Mouse (Mus musculus): ENCODE data around the gene Rasa4. TPM values are rescaled to one million over a fixed set of nuclear protein-coding genes. Genes with fewer than 3 reads are reported as not detected.
"Not testable (repeated sequence)": the region's sequence is repeated elsewhere in the genome, so short reads cannot be mapped to it uniquely, and the experiment has no call there.

Gene Rasa4
- total and polyA plus RNA-seq, 2 experiments from 2014 or later = 26.8 to 30.6 TPM

DNA sequence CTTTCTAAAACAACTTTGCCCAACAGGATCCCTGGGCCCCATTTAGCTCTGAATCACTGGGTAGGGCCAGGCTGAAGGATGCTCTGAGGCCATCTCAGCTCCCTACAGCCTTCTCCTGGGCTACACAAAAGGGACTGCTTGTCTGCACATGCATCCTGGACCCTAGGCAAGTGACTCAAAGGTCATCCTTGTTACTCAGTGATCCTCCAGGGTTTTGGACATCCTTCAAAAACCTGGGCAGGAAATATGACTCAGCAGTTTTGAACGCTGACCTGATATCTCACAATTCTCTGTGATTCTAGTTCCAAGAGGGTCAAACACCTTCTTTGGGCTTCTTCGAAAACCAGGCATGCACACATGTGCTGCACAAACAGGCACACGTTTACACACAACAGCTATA lies 25.3 kb downstream of the Rasa4 start:
- Histone ChIP-seq H3K9ac (replicated peaks; ENCODE audit: low read length, poor library complexity, severe bottlenecking) (no peak overlapping the region), H3K4me2 (ENCODE audit: low read depth, low read length, poor library complexity, severe bottlenecking) (no peak overlapping the region), H3K4me3 (ENCODE audit: low read depth, low read length) (no peak overlapping the region), H3K9me3 (ENCODE audit: low read length) (no peaks in the 10 kb centered on the region), H3K27ac (ENCODE audit: low read depth, low read length) (no peak overlapping the region), H3K4me1 (ENCODE audit: insufficient read depth, low read length) (no peaks in the 10 kb centered on the region), H3K36me3 (ENCODE audit: insufficient read depth, low read length) (0 out of 2 replicates have a peak, but pooled peaks cover 6% of the 10 kb centered on the region), H3K27me3 (ENCODE audit: insufficient read depth, low read length) (no peaks in the 10 kb centered on the region)
- WGBS = 77% methylated on average over 3 of the region's 3 CpGs
- no peak for TF ChIP-seq CTCF (IDR thresholded peaks at IDR 0.05)
- ATAC-seq (ENCODE audit: low FRiP score) = no peak
- no peak for DNase-seq (ENCODE audit: low spot score)

- H3K9ac ChIP-seq (replicated peaks; ENCODE audit: low read length, poor library complexity, severe bottlenecking); DNase-seq (ENCODE audit: low spot score); H3K9me3 ChIP-seq (ENCODE audit: low read length); H3K27ac ChIP-seq (ENCODE audit: low read depth, low read length); H3K4me3 ChIP-seq (ENCODE audit: low read depth, low read length); ATAC-seq (ENCODE audit: low FRiP score); H3K36me3 ChIP-seq (ENCODE audit: insufficient read depth, low read length); H3K27me3 ChIP-seq (ENCODE audit: insufficient read depth, low read length); H3K4me1 ChIP-seq (ENCODE audit: insufficient read depth, low read length); H3K4me2 ChIP-seq (ENCODE audit: low read depth, low read length, poor library complexity, severe bottlenecking): not testable (repeated sequence)
- 48% methylated on average over 4 of the region's 4 CpGs for WGBS
These were observed 29.8 kb downstream of the Rasa4 start for GRCm38 (mm10) chr5:136113546-136113945.

DNA sequence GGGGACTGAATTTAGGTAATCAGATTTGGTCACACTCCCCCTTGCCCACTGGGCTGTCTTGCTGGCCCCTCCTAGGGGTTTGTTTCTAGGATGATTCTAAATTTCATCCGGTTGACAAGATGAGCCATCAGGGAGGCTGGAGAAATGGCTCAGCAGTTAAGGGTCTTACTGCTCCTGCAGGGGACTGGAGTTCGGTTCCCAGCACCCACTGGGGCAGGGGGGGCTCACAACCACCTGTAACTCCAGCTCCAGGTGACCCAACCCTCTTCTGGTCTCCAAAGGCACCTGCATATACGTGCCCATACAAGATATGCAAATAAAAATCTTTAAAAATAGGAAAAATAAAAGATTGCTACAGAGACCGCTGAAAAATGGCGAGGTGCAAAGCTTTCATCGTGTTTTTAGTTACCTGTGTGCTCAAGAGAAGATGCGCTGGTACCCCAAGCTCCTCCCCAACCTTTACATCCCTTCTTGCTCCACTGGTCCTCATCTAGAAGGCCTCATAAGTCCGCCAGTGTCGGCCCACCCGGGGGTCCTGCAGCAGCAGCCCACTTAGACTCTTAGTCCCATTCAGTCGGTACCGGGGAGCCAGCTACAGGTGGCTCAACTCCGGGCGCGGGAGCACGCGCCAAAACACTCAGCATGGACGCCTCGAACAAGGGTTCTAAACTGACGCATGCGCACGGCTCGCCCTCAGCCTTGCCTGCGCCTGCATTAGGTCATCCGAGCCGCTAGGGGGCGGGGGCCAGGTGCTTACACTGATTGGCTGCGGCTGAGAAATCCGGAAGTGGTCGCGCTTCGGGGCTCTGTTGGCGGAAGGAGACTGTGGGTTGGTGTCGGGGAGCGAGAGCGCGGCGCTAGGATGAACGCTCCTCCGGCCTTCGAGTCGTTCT lies 32.4 kb downstream of the Rasa4 start, which contains the start of gene Polr2j:
Gene Polr2j (plus strand): TSS at position 741 of the 893 bp plus-strand sequence.
- peak within 1 kb of the TSS; percentile 88 for H3K9ac ChIP-seq (replicated peaks; ENCODE audit: low read length, poor library complexity, severe bottlenecking)
- peak; percentile 100 for TF ChIP-seq CTCF (IDR thresholded peaks at IDR 0.05)
- DNase-seq (ENCODE audit: low spot score) = peak; percentile 97
- H3K9me3 ChIP-seq (ENCODE audit: low read length) = no peaks in the 10 kb centered on the region
- peak; percentile 96 for ATAC-seq (ENCODE audit: low FRiP score)
- peaks cover 8% of the 10 kb centered on the region for H3K4me1 ChIP-seq (ENCODE audit: insufficient read depth, low read length)
- peaks cover 12% of the 10 kb centered on the region for H3K36me3 ChIP-seq (ENCODE audit: insufficient read depth, low read length)
- peak within 1 kb of the TSS; percentile 72 for H3K4me2 ChIP-seq (ENCODE audit: low read depth, low read length, poor library complexity, severe bottlenecking)
- 2% methylated on average over 42 of the region's 42 CpGs for WGBS
- H3K27me3 ChIP-seq (ENCODE audit: insufficient read depth, low read length) = no peaks in the 10 kb centered on the region
- peak within 1 kb of the TSS; percentile 81 for H3K27ac ChIP-seq (ENCODE audit: low read depth, low read length)
- peak within 1 kb of the TSS; percentile 86 for H3K4me3 ChIP-seq (ENCODE audit: low read depth, low read length)

GRCm38 (mm10) chr5:136116784-136117112 lies 33.0 kb downstream of the Rasa4 start:
- Histone ChIP-seq H3K27me3 (ENCODE audit: insufficient read depth, low read length) (no peaks in the 10 kb centered on the region), H3K4me3 (ENCODE audit: low read depth, low read length) (peak overlapping the region; percentile 86), H3K4me1 (ENCODE audit: insufficient read depth, low read length) (peaks cover 8% of the 10 kb centered on the region), H3K36me3 (ENCODE audit: insufficient read depth, low read length) (peaks cover 16% of the 10 kb centered on the region), H3K4me2 (ENCODE audit: low read depth, low read length, poor library complexity, severe bottlenecking) (peak overlapping the region; percentile 72), H3K9ac (replicated peaks; ENCODE audit: low read length, poor library complexity, severe bottlenecking) (peak overlapping the region; percentile 88), H3K9me3 (ENCODE audit: low read length) (no peaks in the 10 kb centered on the region), H3K27ac (ENCODE audit: low read depth, low read length) (peak overlapping the region; percentile 81)
- 0% methylated on average over 22 of the region's 22 CpGs for WGBS
- no peak for TF ChIP-seq CTCF (IDR thresholded peaks at IDR 0.05)
- no peak for DNase-seq (ENCODE audit: low spot score)
- ATAC-seq (ENCODE audit: low FRiP score) = peak; percentile 62

DNA sequence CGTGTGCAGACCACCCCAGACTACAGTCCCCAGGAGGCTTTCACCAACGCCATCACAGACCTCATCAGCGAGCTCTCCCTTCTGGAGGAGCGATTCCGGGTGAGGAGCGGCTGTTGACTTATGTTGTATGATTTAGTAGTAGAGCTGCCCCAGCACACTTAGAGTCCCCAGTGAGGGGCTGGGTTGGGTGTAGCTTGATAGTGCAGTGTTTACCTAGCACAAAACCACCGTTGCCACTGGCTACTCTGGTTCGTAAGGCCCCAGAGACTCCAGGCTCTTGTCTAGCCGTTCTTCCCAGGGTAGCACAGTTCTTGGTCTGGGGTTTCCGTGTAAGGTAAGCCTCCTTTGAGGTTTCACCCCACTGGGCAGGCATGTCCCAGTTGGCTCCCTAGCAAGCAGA lies 38.4 kb downstream of the Rasa4 start:
- TF ChIP-seq CTCF (IDR thresholded peaks at IDR 0.05) = no peak
- no peak for DNase-seq (ENCODE audit: low spot score)
- H3K4me3 ChIP-seq (ENCODE audit: low read depth, low read length) = no peak overlapping the region
- H3K27ac ChIP-seq (ENCODE audit: low read depth, low read length) = no peak overlapping the region
- H3K9me3 ChIP-seq (ENCODE audit: low read length) = no peaks in the 10 kb centered on the region
- no peak overlapping the region for H3K4me2 ChIP-seq (ENCODE audit: low read depth, low read length, poor library complexity, severe bottlenecking)
- 88% methylated on average over 10 of the region's 10 CpGs for WGBS
- peaks cover 57% of the 10 kb centered on the region for H3K36me3 ChIP-seq (ENCODE audit: insufficient read depth, low read length)
- H3K9ac ChIP-seq (replicated peaks; ENCODE audit: low read length, poor library complexity, severe bottlenecking) = no peak overlapping the region
- H3K4me1 ChIP-seq (ENCODE audit: insufficient read depth, low read length) = peaks cover 7% of the 10 kb centered on the region
- no peak for ATAC-seq (ENCODE audit: low FRiP score)
- H3K27me3 ChIP-seq (ENCODE audit: insufficient read depth, low read length) = no peaks in the 10 kb centered on the region

DNA sequence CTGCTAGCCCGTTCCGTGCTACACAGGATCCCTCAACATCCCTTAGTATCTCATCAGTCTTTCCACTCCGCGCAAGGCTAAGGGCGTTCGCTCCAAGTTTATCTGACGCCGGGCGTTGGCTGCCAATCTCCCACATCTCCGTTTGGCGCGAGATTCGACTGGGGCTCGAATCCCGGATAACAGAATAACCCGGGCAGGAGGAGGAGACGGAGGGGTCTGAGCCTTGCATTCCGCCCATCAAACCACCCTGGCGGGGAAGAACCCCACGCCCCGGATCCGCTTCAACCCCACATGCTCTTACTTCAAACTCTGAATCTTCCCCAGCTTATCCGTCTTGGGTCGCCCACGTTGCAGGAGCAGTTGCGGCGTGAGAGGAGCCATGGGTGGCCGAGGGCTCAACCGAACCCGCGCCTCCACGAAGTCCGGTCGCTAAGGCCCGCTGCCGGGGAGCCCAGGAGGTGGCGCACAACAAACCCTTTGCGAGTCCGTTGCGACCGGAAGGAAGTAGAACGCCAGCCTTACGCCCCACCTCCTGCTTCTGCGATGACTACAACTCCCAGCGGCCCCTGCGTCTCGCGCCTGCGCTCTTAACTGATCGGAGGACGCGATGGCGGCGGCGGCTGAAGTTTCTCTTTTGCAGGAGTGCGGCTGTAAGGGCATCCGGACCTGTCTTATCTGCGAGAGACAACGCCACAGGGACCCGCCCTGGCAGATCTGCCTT lies 52.0 kb downstream of the Rasa4 start, which contains the start of the genes Lrwd1 and Alkbh4:
Gene Lrwd1 (minus strand): TSS at position 504 of the 721 bp plus-strand sequence.
Gene Alkbh4 (plus strand): TSS at position 576 of the 721 bp plus-strand sequence.
- WGBS = under 1% methylated on average over 58 of the region's 60 CpGs
- peak within 1 kb of the TSS; percentile 83 for H3K4me2 ChIP-seq (ENCODE audit: low read depth, low read length, poor library complexity, severe bottlenecking)
- H3K4me1 ChIP-seq (ENCODE audit: insufficient read depth, low read length) = peaks cover 7% of the 10 kb centered on the region; the same call in 1 of the 2 replicates
- no peaks in the 10 kb centered on the region for H3K27me3 ChIP-seq (ENCODE audit: insufficient read depth, low read length)
- no peaks in the 10 kb centered on the region for H3K9me3 ChIP-seq (ENCODE audit: low read length)
- peak; percentile 83 for TF ChIP-seq CTCF (IDR thresholded peaks at IDR 0.05)
- DNase-seq (ENCODE audit: low spot score) (peak; percentile 98), ATAC-seq (ENCODE audit: low FRiP score) (peak; percentile 89)
- peaks cover 35% of the 10 kb centered on the region for H3K36me3 ChIP-seq (ENCODE audit: insufficient read depth, low read length)
- peak within 1 kb of the TSS; percentile 73 for H3K9ac ChIP-seq (replicated peaks; ENCODE audit: low read length, poor library complexity, severe bottlenecking)
- peak within 1 kb of the TSS; percentile 67 for H3K4me3 ChIP-seq (ENCODE audit: low read depth, low read length)
- peak within 1 kb of the TSS; percentile 49 for H3K27ac ChIP-seq (ENCODE audit: low read depth, low read length)
